Mouse (Mus musculus) heart, adult 18-20 months (tissue): ENCODE results near the gene H3f3a. TPM values are rescaled to one million over a fixed set of nuclear protein-coding genes. Genes with fewer than 3 reads are reported as not detected.
"Not testable (repeated sequence)": the region's sequence is repeated elsewhere in the genome, so short reads cannot be mapped to it uniquely, and the experiment has no call there.

Source experiments
- DNase-seq, 2 experiments: peaks; one replicate each; pipeline ENCODE4 v3.0.0; 2021 to 2022; ENCODE audit warnings: mixed read lengths in 1 of 2
- long read RNA-seq, 2 experiments: library from polyadenylated mRNA; stranded (forward); transcript quantifications; one replicate each; pipeline ENCODE4 v2.0.0; 2021
- total RNA-seq, 2 experiments: library from RNA; stranded (reverse); gene quantifications; 2 replicates each; pipeline ENCODE4 v1.2.3; 2021

H3f3a gene
- 100 to 1,000 TPM; 363 to 405 TPM for total RNA-seq
- long read RNA-seq, experiment 1, transcript H3f3a-205 (4 exons, 2,841 nt): major isoform, 125 of 150 reads
- long read RNA-seq, experiment 1, partial matches to known transcripts: 3 of 150 reads
- long read RNA-seq, experiment 1, other reads (novel, unspliced or antisense): 22 of 150 reads
- long read RNA-seq, experiment 2, transcript H3f3a-205 (4 exons, 2,841 nt): major isoform, 86 of 113 reads
- long read RNA-seq, experiment 2, partial matches to known transcripts: 4 of 113 reads
- long read RNA-seq, experiment 2, other reads (novel, unspliced or antisense): 23 of 113 reads

DNA sequence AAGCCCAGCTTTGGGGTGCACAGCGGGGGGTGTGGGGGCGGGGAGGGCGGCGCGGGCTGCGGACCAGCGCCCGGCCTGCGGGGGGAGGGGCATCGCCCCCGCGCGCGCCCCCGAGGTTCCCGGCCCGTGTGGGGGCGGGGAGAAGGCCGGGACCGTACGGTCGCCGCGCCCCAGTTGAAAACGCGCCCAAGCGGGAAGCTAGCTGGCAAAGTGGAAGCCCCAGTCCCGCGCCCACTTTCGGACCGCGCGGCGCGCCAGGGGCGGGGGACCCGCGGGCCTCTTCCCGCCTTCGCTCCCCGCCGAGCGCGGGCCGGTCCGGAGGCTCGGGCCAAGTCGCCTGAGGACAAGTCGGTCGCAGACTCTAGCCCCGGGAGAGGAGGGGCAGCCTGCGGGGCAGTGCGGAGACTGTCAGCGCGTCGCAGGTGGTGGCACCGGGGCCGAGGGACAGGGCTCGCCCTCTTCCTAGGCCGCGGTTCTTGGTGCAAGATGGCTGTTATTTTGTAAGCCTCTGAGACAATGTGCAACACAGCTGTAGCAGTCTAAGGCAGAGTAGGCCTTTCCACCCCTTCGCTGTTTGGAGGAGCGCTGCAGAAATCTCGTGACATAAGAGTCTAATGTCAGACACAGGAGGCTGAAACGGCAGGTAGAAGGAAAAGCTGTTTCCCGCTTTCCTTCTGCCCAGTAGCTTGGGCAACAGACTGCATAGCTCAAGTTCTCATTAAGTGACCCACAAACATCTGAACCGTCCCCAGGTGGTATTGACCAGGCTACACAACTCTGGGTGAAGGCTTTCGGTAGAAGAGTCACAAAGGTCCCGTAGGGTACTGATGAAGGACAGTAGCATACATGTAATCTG is at the start of gene H3f3a:
Gene H3f3a, minus strand, starts transcription at position 59 of the 856 bp plus-strand sequence.
- DNase-seq: peak; percentile 93

DNA sequence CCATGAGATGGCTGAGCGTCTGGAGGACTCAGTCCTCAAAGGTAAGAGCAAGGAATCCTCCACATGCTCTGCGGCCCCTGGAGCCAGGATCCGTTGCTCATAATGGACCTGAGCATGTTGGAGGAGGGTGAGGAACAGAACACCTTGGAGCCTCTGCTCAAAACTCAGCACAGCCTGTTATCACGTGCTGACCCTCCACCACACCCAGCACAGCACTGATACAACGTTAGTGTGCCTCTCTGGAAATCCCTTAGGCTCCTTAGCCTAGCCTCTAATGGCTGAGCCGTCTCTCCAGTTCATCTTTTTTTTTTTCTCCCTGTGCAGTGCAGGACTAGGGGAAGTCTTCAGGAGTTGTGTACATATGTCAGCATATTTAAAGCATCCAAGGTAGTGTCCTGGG is 46.3 kb upstream of the H3f3a start:
- no peak for DNase-seq

DNA sequence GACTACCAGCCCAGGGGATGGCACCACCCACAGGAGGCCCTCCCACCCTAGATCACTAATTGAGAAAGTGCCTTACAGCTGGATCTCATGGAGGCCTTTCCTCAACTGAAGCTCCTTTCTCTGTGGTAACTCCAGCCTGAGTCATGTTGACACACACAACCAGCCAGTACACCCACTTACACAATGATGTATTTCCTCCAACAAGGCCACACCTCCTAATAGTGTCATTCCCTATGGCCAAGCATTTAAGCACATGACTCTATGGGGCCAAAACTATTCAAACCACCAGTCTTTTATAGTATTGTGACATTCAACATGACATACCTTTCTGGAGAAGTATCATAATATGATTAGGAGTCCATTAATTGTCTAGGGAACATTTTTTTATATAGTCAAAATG is 45.0 kb upstream of the H3f3a start:
- no peak for DNase-seq

DNA sequence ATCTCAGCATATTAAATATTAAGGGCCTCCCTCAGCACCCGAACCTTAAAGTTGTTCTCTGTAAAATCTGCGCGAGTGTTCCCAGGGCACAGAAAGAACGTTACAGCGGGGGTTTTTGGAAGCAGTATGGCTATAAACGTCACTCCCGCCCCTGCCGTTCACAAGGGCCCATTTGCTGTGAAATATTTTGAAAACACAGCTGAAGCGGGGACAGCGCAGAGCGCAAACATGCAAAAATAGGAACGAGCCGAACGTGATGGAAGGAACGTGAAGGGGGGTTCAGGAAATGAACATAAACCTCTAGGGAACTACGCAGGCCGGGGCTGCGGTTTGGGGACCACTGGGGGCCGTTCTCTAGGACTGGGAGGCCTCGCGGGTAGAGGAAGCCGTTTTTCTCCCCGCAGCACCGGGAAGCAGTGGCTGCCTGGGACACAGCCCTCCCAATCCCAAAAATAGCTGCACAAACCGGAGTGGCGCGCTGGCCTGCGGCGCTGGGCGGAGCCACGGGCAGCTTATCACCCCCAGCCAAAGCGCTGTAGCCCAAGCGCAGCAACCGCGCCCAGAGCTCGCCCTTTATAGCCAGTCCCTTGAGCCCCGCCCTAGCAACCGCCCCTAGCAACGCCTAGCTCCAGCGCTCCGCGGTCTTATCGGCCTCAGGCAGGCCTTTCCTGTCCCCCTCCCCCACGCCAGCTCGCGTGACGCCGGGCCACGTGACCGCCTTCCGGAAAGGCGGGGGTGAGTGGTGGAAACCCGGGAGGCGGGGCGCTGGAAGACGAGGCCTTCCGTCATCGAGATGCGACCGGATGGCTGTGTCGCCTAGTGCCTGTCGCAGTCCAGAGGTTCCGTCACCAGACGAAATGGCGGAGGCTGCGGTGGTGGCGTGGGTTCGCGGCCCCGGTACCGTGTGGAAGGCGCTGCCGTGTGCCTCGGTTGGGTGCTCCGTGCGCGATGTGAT is 36.9 kb upstream of the H3f3a start, which contains the start of gene Sde2:
Gene Sde2, plus strand, starts transcription at position 812 of the 955 bp plus-strand sequence.
- peak; percentile 100 for DNase-seq

DNA sequence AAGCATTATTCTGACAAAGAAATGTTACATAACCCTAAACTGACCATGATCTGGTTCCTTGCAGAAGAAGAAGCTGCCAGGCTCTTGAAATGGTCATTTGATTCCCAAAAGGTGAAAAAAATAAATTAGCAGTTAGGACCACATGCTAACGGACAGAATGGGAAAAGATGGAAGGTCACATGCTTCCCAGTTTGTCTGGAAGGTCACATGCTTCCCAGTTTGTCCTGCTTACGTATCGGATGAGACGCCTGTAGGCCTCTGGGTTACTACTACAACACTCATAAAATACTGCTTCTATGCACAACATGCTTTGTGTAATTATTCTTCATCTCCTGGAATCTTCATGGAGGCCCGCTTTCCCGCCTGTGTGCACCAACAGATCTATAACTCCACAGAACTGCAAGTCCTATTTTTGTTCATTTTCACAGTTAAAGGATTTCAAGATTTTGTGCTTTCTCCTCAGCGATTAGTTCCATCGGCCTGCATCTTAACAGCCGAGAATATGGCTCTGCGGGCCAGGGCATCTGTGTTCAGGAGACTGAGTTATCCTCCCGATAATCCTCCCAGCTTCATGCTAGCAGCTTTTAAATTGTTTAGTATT is 36.1 kb upstream of the H3f3a start:
- DNase-seq: peak in 1 of 2 experiments; percentile 22

DNA sequence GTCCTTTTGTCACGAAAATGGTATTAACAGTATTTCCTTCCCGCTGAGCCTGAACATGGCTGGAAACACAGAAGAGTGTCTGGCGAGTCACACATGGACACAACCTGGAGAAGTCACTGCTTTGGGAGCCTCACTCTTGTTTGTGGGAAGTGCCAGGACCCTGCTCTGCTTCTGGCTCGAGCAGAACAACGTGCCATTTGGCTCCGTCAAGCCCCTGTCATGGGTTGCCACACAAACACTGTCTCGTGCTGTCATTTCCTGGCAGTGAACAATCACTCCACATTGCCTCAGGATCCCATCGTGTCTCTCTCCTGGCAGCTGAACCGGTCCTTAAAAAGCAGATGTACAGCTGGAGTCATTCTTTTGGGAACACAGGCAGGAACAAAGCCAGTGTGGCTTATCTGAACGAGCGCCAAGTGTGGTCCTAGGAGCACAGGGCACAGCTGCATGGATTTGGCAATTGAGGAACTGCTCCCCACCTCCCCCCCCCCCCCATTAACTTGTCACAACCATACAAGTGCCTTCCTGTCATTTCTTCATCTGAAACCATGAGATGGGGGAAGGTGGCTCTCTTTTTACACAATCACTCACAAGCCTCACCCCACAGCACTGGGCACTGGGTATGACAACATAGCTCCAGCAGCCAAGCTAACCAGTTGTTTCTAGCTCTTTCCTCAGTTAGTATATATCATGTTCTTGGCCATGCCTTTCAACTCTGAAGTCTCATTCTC is 34.9 kb upstream of the H3f3a start:
- DNase-seq: peak; percentile 88 to 89

DNA sequence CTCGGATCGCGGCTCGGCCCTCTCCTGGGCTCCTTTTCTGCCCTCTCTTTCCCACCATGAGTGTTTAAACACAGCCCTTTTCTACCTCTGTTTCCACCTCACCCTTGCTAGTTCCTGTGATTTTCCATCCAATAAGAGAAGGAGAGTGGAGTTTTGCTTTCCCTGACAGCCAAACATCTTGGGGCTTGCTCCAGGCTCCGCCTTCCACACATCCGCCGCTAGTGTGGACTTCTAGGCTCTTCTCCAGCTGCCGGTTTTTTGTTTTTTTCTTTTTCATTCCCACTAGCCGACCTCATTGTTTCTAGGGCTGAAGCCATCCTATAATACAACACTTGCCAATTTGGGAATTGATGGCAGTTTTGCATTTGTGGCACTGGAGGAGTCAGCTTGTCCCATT is 34.4 kb upstream of the H3f3a start:
- peak; percentile 87 to 92 for DNase-seq

DNA sequence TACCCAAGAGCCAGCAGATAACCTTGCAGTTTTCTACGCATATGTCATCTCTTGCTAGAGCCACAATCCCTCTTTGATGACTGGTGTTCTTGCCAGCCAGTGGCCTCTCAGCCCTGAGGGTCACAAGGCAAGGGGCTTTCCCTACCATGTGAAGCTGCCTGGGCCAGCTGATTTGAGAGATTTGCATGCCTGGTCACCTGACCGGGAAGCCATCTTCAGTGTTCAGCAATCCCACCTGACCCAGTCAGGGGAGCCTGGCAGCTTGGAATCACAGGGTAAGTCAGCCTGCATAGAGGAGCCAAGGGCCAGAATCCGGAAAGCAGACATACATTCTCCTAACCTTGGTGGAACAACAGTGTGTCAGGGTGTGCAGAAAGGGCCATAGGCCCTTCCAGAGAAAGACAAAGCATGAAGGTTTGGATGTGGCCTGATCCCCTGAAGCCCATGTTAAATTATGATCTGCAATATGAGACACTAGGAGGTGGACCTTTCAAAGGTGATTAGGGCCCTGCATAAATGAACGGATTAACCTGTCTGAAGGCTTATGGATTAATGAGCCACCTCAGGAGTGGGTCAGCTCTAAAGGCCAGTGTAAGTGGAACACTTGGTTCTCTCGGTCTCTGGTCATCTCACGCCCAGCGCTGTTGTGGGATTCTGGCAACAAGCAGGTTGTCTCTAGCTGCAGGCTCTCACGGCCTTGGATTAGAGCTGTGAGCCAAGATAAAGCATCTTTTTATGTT is 28.0 kb upstream of the H3f3a start:
- no peak for DNase-seq

DNA sequence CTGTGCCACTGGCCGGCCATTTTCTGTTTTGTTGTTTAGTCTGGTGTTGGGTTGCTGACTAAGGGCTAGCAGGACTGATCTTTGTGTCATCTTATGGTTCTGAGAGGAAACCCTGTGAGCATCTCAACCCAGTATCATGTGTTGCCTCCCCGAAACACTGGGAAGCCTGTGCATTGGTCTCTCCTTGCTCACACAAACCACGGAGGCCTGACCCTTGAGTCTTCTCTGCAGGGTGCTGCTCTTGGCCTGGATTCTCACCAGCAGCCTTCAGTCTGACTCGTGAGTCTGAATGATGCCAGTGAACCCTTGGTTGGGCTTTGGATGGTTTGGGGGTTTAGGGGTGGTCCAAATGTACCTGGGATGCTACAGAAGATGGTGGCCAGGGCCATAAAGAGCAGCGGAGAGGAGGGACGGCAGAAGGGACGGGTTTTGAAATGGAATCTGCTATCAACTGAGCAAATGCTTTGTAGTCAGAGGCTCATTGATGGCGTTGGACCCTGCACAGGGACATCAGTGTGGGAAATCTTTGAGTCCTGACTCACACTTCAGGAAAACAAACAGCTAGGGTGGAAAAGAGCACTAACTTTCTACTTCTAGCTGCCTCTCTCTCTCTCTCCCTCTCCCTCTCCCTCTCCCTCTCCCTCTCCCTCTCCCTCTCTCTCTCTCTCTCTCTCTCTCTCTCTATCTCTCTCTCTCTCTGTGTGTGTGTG is 25.6 kb upstream of the H3f3a start:
- DNase-seq: no peak

DNA sequence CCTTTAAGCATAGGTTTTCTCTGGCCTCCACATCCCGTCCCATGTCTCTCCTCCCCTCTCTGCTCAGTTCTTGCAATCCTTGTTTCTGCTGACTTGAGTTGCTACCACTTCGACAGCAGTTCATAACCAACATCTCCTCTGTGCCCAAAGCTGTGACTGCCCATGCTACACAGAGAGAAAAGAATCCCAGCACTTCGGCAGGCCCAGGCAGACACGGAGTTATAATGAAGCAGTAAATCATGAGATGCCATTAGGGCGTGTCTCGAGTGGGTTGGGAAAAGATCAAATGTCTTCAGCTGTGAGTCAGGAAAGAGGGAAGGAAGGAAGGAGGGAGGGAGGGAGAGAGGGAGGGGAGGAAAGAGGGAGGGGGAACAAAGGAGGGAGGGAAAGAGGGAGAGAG is 24.3 kb upstream of the H3f3a start:
- no peak for DNase-seq

DNA sequence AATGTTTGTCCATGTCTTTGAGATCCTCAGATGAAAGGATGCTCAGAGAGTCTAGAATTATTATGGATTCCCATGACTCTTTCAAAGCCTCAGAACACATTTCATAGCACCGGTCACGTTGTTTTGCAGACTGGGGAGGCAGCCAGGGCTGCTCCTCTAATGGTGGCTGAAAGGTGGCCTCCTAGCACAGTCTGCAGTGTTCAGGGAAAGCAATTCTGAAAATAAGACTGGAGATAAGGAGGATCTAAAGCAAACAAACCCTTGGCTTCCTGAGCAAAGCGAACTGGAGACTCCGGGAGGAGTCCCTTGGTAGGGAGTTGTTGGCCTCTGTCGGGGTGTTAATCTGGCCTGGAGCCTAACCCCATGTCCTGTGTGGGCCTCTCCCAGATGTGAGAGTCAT is 23.4 kb upstream of the H3f3a start:
- DNase-seq: no peak

DNA sequence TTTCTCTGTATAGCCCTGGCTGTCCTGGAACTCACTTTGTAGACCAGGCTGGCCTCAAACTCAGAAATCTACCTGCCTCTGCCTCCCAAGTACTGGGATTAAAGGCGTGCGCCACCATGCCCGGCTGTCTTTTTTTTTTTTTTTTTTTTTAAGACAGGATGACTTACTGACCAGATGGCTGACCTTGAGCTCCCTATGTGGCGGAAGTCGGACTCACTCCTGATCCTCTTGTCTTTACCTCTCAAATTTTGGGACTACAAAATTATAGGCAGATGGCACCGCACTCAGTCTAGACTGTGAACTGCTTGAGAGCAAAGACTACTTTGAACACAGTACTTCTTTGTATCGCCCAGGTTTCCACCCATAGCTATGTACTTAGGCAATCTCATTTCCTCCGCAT is 22.7 kb upstream of the H3f3a start:
- DNase-seq: not testable (repeated sequence)

DNA sequence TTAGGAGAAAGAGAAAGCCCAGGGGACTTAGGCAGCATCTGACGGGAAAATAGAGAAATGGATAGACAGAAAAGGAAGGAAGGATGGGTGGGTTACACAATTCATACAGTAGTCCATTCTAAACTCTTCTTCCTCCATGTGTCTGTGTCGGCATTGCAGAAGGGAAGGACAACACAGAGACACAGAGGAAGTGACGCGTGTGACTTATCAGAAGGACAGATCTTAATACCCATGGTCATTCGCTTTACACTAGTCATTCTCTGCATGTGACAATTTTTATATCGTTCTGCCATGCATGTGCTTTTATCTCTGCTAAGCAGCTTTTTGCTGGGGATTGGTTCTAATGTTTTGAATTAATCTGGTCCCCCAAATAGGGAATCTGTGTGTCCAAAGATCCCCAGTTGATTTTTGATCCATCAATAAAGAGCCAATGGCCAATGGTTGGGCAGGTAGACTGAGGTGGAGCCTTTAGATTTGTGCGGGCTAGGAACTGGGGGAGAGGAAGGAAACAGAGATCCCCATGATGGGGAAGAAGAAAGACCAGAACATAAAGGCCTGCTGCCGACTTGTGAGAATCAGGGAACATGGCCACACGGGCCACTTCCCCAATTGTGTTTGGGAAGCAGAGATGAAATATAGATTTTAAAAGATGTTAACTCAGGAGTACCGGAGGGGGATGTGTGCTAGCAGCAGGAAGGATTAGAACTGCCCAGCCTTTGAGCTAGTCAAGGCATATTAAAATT is 21.7 kb upstream of the H3f3a start:
- DNase-seq: no peak

DNA sequence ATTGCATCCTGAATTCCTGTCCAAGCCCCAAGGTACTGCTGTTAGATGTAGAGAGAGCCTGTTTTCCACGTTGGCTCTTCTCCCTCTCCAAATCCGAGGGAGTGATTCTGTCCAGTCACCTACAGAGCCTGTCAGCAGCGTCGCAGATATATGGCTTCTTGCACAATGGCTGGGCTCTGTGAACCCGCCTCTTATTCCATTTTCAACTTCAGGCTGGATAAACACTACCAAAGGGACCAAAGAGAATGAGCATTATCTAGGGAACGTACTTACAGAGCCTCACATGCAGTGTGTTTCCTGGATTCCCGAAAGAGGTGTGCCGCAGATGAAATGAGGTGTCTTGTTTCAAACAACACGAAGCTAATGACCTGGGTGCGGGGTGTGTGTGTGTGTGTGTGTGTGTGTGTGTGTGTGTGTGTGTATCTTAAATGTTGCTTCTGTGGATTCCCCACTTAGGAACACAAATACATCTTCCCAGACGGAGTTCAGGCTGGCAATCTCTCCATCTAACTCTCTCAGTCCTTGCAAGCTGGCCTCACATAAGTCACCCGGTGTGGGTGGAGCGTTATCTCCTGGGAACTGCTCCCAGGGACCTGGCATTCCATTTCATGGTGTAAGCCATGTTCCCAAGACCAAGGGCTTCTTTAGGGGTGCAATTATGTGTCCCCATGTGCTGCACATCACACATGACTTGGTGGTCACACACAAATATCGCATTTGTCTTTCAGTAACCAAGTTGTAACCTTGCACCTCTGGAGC is 17.0 kb upstream of the H3f3a start:
- DNase-seq: no peak

DNA sequence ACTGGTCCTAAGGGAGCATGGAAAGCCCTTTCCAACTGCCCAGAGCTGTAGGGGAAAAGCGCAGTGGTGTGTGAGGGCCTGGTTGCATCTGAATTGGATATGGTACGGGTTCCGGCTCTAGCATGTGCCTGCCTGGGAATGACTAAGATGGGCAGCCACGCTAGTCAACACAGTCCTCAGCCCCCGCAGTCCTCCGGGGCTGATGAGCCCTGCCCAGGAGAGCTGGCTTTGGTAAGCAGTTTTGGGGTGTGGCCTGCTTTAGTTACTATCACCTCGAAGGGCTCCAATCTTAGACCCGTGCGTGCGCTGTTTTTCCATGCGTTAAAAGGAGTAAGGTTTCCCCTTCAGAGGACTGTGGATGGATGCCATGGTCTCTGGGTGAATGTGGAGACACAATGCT is 16.4 kb upstream of the H3f3a start:
- DNase-seq: no peak

DNA sequence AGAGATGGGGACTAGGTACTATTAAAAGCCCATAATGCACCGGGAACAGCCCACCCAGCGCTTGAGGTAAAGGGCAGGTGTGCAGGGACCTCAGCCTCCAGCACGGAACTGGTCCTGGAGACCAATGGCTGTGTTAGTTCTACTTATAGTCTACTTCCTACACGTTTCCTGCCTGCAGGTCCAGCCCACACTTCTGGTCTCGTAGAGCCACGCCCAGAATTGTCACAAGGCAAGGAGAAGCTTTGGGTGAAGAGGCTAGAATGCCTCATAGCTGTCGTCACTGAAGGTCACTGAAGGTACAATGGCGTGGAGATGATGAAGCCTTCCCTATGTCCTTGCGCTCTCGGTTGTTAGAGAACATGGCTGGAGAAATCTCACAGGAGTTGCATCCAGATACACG is 16.0 kb upstream of the H3f3a start:
- DNase-seq: peak in 1 of 2 experiments; percentile 63

DNA sequence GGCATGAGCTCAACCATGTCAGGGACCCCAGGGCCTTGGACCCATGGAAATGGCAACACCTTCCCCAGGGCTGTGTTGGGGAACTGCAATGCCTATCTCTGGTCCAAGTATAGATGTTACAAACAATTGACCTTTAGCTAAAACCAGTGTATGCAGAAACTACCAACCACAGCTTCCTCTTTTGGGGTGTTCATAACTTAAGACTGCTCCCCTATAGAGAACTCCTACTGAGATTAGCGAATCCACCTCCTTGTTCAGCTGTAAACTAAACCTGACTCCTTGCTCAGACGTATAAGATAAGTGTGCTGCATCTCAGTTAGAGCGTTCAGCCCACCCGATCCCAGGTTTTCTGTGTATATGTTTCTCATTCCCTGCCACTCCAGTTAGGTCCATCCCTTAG is 12.9 kb upstream of the H3f3a start:
- DNase-seq: no peak

DNA sequence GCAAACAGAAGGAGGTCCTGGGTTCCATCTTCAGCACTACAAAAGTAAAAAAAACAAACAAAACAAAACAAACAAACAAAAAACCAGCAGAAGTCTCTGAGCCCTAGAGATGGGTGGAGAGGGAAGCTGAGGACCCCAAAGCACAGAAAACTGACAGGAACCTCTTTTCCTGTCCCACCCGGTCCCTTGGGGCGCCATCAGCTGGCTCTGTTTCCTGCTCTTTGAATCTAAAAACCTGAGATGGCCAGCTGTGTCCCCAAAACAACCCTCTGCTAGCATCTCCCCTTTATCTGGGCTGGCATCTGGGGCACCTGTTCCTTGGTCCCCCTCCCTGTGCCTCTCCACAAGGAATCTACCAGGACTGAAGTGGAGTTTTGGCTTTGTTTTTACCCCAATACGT is 11.0 kb upstream of the H3f3a start:
- DNase-seq: peak; percentile 68 to 73
